Mouse (Mus musculus) megakaryocyte, adult 5-6 weeks (primary cell): ENCODE data around the gene Susd1. TPM values are rescaled to one million over a fixed set of nuclear protein-coding genes. Genes with fewer than 3 reads are reported as not detected.
"Not testable (repeated sequence)": the region's sequence is repeated elsewhere in the genome, so short reads cannot be mapped to it uniquely, and the experiment has no call there.

Experiments used
- ATAC-seq: 2 replicates; pipeline ENCODE4 v1.8.0; 2016; ENCODE audit warnings: mild to moderate bottlenecking, inconsistent platforms; ENCODE audit not compliant: poor library complexity, severe bottlenecking
- total RNA-seq, 2 experiments: library from RNA; stranded (forward) in 1 of 2; stranded (reverse) in 1 of 2; fragments of 153-499, 151-499 nt in 1 of 2; fragments of 221-1000, 200-1000 nt in 1 of 2; gene quantifications; 2 replicates each; pipeline versions ENCODE4 v1.2.3 to v1.2.4; 2015 to 2017

Susd1 gene
- total RNA-seq, 2 experiments from 2014 or later, result 24.0 to 33.9 TPM

DNA sequence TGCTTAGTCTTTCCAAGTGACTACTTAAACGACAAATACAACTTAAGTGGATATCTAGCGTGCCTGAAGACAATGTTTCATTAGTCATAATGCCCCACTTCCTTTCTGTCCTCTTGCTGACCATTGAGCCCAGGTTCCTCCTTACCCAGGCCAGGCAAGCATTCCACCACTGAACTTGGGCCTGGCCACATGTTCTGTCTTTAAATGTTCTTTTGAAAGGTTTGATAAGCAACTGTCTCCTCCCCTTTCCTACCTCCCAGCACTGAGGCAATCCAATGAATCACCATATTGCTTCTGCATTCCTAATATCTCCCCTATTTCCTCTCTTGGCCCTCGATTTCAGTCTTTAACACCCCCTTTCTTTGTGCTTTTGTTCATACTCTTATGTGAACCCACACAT is 143.8 kb downstream of the Susd1 start:
- ATAC-seq, result no peak

DNA sequence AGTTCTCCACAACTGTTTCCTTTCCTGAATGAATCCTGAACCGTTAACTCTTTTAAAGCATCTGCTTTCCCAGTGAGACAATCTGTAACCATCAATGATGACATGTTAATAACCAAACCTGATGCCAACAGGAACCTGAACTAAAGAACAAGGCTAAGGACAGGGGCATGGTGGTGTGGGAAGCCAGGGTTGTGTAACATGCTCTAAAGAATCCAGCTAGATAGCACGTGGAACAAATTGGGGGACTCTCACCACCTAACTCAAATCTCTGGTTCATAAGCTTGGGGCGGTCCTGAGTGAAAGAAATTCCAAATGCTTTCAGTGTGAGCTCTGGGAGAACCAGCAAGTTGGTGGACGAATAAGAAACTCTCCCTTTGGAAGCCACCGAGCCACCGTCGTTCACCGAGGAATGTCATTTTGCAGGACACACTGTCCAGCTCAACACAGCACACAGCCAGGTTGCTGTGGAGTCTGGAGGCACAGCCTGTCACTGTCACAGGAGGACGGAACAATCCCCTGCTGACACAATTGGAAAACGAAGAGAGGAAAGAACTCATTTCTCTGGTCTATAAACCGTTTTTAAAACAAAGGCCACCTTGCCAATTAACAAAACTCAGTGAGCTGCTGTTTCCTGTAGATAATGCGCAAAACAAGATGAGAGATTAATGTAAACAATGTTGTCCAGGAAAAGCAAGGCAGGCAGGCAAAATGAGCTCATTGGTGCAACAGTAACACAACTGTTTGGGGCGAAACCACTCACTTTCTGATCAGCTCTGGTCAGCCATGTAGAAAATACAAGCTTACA is 146.3 kb downstream of the Susd1 start:
- no peak for ATAC-seq

DNA sequence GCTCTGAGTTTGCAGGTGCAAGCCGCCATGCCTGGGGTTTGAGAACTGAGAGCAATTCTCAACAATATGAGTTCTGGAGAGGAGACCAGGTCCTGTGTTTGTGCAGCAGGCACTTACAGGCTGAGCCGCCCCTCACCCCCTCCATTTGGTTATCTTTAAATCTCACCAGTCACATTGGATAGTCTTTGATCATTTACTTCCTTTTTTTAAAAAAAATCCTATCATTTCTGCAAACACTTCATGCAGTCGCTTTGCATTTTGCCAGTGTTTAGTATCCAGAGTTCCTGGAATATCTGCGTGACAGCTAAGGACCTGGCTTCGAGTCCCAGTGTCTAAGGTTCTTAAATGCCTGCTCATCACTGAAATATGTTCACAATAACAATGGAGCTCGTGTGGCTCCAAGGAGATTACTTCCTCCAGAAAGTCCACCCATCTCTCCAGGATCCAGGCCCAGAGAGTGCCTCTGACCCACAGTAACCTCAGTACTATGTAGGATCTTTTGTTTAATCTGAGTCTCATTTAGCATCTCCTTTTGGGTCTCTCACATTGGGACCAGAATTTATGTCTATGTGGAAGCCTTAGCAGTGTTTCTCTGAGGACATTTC is 147.4 kb downstream of the Susd1 start:
- ATAC-seq, result no peak

DNA sequence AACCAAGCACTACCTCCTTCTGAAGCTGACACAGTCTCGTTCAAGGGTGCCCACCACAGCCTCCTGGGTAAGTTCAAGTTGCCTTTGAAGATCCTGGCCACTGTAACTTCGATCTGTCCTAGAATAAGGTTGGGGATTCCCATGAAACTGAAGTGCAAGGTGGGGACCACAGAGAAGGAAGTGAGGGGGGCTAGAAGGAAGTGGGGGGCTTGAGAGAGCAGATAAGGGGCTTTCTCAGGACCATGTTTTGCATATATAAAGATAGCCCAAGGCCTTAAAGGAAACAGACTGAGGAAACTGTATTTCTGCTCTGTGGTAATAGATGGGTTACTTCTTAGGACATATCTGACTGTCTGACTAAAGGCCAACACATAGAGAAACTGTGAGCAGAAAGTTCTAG is 151.3 kb downstream of the Susd1 start:
- ATAC-seq, result no peak

DNA sequence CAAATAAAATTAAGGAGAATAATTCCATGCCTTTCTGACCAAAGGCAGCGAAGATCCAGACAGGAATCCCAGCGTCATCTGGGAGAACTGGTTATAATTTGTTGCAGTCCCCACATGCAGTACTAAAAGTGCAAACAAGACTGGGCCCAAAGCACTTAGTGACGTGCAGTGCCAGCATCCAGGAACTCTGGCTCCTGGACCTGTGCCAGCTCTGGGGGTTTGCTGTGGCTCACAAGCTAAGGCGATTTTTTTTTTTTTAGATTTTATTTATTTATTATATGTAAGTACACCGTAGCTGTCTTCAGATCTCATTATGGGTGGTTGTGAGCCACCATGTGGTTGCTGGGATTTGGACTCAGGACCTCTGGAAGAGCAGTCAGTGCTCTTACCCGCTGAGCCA is 152.1 kb downstream of the Susd1 start:
- ATAC-seq, result not testable (repeated sequence)

DNA sequence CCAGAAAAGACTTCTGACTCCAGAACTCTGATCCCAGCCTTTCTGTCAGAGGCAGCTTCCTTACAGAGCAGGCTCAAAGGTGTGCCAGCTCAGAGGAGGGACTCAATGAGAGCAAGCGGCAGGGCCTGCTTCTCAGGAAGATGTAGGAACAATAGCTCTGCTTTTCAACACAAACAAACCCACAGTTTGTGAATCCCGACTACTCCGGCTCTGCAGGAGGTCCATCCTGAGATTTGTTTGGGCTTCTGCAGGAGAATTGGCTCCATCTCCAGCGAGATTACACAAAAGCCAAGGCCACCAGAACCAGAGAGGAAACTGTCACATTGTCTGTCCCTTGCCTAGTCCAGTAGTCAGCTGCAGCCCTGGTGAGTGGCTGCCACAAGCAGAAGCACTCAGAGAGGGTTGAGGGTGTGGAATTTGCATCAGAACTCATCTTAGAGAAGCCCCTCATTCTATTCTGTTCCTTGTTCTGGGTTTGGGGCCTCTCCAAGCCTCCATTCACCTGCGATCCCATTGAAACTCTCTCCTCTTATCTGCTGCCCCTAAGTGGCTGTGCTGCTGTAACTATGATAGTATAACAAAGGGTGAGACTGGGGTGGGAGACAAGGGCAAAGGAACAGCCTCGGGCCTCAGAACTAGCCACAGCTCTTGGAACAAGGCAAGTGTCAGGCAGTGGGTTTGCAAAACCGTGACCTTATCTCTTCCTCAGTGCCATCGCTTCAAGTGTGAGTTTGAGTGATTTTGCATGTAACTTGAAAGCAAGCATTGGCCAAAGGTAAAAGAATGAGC is 155.5 kb downstream of the Susd1 start:
- ATAC-seq, result no peak

DNA sequence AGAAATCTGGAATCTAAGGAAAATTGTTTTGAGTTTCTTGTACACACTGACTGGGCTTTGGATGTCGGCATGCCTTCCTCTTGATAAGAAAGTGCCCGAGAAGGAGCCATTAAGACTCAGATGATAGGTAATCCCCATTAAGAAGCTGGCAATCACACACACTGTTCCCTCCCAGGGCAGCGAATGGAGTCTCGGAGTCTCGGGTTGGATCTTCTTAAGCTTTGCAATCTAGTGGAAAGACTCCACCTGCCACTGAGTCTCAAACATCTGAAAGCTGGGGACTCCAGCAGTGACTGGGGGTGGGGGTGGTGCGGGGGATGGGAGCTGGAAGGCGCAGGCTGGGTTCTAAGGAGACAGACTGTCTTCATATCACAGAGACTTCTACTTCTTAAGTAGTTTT is 156.3 kb downstream of the Susd1 start:
- ATAC-seq, result no peak

DNA sequence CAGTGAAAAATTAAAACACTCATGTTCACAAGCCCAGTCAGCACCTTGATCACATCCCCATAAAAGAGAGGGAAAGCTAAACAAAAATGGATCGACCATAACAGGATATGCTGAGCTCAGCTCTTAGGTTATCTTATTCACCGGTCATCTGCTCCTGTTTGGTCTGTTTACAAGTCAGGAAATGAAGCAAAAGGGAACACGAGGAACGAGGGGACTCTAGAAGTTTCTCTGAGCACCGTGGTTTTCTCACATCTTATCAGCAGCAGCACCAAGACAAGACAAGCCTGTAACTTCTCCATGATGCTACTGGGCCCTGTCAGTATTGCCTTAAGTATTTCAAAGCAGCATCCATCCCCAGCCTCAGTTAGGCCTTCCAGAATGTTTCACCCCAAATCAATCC is 157.6 kb downstream of the Susd1 start:
- 0 out of 2 replicates have a peak, but pooled peaks have one; percentile 7 for ATAC-seq

DNA sequence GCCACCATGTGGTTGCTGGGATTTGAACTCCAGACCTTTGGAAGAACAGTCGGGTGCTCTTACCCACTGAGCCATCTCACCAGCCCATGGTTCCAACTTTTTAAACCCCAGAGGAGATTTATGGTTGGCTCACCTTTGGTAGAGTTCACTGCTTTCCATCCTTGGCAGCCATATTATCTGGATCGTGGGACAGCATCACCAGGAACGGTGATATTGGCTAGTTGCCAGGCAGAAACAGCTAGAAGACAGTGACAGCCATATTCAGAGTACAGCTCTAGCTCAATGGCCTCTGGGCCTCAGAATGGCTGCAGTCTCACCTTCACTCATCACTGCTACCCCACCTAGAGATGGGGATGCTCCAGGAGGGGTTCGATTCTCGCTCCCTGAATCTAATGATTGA is 159.3 kb downstream of the Susd1 start:
- no peak for ATAC-seq

DNA sequence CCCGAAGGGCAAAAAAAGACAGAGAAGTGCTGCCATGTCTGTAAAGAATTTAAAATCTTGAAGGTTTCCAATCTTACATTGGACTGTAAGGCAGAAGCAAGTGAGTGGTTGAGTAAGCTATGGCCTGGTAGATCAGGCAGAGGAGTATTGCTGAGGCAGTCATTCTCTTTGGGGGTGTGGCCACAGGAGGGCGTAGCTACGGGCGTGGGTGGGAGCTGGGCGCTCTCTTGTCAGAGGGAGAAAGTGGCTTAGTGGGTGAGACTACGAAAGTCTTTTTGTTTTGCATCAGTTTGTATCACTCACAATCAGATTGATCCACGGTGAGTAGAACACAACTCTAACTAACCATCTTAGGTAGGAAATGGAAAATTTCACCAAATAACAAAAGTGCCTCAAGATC is 160.0 kb downstream of the Susd1 start:
- ATAC-seq, result peak; percentile 68

DNA sequence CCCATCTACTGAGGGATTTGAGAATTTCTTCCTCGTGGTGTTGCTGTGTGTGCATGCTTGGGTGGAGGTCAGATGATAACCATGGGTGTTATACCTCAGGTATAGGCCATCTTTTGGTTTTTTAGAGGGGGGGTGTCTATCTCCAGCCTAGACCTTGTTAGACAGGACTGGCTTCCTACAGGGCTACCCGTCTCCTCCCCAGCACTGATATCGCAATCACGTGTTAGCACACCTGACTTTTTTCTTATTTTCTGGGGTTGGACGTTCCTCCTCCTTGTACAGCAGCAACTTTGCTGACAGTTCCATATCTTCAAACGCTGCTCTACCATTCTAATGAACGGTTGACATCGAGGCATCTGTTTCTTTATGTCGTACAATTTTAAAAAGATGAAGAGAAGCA is 160.5 kb downstream of the Susd1 start:
- no peak for ATAC-seq

DNA sequence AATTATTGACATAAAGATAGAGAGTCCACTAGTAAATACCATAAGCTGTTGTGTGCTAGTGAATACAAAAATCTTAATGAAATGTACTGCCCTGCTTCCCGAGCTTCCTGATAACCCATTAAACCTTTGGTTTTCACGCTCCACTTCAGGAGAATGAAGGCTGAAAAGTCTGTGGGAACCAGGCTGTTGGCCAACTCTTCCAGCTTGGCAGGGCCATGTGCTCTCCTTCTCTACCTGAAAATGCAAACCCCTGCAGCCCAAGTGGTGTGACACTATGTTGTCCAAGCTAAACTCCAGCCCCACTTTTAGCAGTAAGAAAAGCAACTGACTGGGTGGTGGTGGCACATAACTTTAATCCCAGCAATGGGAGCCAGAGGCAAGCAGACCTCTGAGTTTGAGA is 162.5 kb downstream of the Susd1 start:
- ATAC-seq, result no peak

DNA sequence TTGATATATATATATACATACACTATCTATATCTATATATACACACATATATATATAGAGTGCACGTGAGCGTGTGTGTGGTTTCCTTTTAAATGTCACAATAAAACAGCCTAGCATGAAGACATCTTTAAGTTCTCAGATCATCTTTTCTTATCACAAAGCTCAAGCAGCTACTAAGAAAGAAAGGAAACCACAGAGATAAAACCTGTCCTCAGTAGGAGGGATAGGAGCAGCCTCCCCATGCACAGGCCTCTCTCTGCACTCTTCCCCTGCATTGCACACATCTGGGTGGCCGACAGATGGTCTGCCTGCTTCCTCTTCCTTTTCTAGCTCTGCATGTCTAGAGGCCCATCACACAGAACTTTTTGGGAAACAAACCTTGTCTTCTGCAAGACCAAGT is 162.9 kb downstream of the Susd1 start:
- peak; percentile 87 for ATAC-seq

DNA sequence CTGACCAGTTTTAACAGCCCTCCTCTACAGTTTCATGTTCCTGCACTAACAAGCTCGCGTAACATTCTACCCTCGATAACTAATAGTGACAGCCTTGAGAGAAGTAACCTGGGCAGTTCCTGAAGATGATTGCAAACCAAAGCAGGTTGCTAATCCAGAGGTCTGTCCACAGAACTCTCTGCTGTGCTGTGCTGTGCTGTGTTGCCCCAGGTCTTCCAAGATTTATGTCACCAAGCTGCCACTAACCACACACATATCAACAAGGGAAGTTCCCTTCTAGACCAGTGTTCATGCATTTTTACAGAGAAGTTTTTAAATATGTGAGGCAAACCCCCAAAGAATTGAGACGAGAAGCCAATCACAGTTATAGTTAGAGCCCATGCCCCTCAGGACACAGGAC is 164.3 kb downstream of the Susd1 start:
- ATAC-seq, result peak; percentile 47

DNA sequence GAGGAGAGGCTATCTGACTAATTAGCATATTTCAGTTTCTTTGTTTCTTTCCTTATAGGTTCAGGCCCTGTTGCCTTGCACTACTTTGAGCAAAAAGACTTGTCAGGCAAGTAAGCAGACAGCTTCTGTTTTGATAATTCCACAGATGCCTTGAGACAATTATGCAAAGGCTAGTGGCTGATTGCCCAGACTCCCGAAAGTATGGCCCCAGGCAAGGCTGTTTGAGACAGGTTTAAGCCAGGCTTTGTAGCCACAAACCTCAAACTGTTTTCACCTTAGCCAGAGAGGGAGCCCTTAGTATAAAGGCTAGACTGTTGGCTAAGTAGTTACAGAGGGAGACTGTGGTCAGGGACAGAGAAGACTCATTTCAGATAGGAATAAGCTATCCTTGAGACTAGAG is 165.1 kb downstream of the Susd1 start:
- peak; percentile 13; the same call in 1 of the 2 replicates for ATAC-seq

DNA sequence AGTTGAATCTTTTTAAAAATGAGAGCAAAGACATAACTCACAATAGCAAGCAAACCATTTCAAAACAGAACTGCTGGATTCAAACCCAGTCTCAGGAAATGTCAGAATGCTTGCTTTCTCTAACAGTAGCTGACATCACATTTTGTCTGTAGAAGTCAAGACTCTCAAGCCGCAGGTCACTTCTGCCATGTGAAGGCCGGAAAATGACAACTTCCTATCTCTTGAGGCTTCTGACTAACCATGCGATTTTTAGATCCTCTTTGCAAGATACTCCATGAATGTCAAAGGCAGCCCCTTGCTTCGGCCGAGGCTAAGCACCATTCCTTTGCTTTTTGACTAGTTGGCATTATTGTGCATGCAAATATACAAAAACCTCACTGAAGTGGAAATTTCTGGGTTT is 172.8 kb downstream of the Susd1 start:
- ATAC-seq, result peak; percentile 31

DNA sequence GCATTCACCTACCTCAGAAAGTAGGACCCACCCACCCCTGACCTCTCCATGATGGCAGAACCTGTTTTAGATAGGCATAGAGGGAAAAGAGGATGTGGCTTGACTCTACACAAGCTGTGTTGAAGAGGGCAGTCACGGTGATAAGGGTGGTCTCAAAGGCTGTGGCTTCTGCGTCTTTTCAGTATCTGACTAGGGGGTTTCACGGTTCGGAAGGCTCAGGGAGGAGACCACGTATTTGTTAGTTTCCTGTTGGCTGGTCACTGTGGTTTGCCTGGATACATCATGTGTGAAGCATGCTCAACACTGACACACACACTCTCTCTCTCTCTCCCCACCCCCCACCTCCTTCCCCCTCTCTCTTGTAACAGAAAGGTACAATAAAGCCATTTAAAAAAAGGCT is 173.3 kb downstream of the Susd1 start:
- ATAC-seq, result peak; percentile 27; the same call in 1 of the 2 replicates

Other genes starting within 250 kb of the Susd1 start
- gene Ugcg, start 249.4 kb downstream of the Susd1 start, total RNA-seq (2015), result 47.6 and 53.4 TPM in 2 replicates
- gene Ugcg, start 249.4 kb downstream of the Susd1 start, total RNA-seq (2017), result 28.9 and 32.8 TPM in 2 replicates
- 341 TPM in 2 replicates for gene Ptbp3, start 110.7 kb upstream of the Susd1 start, total RNA-seq (2015)
- 283 and 309 TPM in 2 replicates for gene Ptbp3, start 110.7 kb upstream of the Susd1 start, total RNA-seq (2017)
- gene Hsdl2, start 142.9 kb upstream of the Susd1 start, total RNA-seq (2015), result 22.2 and 23.5 TPM in 2 replicates
- 22.3 and 27.6 TPM in 2 replicates for gene Hsdl2, start 142.9 kb upstream of the Susd1 start, total RNA-seq (2017)
- 3.6 and 4.6 TPM in 2 replicates for gene E130308A19Rik, start 187.6 kb upstream of the Susd1 start, total RNA-seq (2015)
- gene E130308A19Rik, start 187.6 kb upstream of the Susd1 start, total RNA-seq (2017), result 1.9 and 2.0 TPM in 2 replicates